Mouse (Mus musculus) thymus, postnatal 0 days (tissue): ENCODE measurements at regions not wholly inside any gene's neighbourhood (a gene's known extent, or its start where the extent isn't known, plus 50 kb on each side); places are given as distances from the start of the nearest gene placed in this dataset.
"Not testable (repeated sequence)": the region's sequence is repeated elsewhere in the genome, so short reads cannot be mapped to it uniquely, and the experiment has no call there.

ENCODE experiments used
- DNase-seq: peaks from one replicate; pipeline ENCODE4 v3.0.0-alpha.2; 2015; ENCODE audit warnings: low spot score

DNA sequence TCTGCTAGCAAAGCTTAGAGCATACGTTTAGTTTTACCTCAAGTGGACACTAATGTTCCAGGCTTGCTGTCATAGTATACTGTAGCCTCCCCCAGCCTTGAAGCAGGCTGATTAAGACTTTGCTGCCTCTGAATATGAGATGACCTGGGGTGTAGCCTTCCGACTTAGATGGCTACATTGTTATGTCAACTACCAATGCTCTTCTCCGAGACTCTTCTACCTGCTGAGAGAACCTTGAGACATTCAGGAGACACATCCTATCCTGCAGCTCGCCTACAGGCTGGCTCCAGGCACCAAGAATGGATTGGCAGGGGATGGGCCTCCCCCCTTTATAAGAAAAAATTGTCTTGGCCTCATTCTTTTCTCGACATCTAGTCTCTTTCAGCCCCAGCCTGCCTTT is 379.0 kb upstream of the Ptger4 start:
- no peak for DNase-seq

DNA sequence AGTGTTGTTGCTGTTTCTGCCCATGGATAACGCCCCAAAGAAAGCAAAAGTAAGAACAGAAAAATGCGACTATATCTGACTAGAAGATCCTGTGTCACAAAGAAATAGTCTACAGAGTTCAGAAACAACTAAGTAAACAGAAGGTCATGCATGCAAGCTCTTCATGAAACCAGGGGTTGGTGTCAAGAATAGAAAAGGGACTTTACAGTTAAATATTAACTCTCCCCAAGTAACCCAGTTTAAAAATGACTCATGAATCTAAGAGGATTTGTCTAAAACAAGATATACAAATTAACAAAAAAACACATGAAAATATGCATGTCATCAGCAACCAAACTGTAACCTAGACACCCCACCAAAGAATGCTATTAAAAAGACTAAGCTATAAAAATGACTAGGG is 381.4 kb upstream of the Ptger4 start:
- no peak for DNase-seq

DNA sequence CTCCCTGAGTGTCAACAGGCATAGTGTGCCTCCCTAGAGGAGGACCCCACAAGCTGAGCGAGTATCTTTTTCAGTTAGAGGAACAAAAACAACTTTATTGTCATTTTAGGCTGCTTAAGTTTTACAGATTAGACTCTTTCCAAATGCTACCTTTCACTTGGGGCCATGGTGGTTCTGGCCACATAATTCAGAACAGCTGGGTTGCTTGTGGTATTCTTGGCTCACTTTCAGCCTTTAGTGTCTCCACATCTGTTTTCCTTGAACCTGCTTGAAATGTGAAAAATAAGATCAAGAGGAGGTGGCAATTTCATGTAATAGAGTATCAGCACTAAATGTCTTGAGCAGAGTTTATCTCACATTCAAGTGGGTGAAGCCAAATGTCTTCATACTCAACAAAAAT is 402.7 kb upstream of the Ptger4 start:
- DNase-seq, result no peak

DNA sequence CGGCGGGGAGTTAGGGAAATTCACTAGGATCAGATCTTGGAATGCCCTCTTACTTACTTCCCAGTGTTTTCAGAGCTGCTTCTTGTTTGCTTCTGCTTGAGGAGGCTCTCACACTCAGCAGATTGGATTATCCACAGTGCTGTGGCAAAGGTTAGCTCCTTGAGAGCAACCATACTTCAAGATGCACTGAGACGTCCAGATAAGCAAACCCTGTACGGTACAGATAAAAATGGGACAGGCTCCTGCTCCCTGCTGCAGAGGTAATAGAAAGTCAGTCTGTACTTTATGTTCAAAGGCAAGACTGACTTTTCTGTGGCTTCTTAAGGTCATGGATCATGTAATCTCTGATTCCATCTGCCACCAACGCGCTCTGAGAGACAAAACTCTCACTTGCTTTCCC is 414.8 kb upstream of the Ptger4 start:
- DNase-seq, result no peak

DNA sequence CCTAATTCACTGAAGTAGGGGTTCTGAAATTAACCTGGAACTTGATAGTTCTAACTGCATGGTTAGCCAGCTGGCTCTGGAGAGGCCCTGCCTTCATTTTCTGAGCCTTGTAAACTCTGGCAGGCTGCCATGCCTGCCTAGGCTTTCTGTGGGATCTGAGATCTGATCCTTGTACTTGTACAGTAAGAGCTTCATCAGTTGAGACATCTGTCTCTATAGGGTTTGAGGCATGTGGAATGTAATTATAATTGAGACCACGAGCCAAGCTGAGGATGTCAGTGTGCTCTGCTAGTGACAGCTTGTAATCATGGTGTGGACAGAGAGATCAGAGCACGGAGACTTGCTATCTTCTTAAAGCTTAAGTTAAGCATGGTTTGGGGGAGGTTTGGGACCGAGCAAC is 416.8 kb upstream of the Ptger4 start:
- DNase-seq, result no peak

DNA sequence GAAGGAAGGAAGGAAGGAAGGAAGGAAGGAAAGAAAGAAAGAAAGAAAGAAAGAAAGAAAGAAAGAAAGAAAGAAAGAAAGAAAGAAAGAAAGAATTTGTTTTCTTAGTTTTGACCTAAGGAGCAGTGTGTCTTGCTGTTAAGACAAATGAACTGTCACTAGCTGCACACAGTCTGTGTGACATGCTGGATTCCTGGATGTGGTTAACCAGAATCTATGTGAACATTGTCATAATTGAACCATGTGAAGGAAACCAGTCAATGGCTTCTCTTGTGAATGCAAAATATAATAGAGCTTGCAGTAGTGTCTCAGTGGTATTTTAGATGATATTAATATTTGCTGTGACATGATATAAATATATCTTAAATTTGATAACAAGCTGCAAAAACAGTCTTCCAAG is 427.8 kb upstream of the Ptger4 start:
- peak; percentile 42 for DNase-seq

DNA sequence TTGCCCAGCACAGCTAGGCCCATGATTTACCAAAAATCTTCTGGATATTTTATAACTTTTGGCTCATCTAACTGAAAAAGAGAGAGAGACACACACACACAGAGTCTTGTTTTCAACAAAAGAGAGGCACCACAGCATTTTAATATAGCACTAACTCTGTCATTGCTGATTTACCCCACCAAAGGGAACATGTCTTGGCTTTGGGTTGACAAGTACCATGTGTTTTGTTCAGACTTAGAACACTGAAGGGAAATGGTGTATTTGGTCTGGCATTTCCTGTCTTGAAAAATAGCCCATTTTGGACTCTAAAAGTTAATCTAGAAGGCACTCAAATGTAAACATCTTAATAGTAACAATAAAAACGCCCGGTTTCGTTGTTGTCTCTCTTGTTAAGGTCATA is 432.7 kb upstream of the Ptger4 start:
- no peak for DNase-seq

DNA sequence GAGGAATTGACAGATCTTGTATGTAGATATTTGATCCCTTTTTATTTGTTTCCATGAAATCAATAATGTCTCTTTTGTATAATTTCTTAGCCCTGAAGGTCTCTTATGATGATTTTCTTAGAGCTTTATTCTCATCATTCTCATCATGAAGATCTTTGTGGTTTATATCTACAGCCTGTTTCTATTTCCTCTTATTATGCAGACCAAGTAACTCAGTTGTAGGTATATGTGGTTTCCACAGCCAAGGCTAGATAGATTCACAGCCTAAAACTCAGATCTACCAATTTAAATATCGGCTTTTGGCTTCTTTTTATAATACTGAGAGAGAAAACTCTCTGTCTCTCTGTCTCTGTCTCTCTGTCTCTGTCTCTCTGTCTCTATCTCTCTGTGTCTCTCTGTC is 449.8 kb upstream of the Ptger4 start:
- no peak for DNase-seq

DNA sequence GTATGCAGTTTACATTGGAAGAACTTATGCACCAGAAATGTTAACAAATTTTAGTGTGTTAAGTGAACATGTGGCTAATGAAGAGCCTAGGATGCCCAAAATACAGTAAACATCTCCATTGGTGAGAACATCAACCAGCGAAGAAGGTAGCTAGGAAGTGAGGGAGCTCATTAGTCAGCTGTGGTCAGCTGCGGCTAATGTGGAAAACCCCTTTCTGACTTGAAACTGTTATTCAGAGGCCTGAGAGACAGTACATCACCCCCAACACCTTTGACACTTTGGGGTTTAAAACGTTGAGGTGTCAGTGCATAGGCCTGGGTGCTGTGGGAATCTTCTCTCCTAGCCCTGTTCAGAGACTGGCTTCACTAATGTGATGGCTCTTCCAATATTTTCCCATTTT is 451.0 kb upstream of the Ptger4 start:
- no peak for DNase-seq

DNA sequence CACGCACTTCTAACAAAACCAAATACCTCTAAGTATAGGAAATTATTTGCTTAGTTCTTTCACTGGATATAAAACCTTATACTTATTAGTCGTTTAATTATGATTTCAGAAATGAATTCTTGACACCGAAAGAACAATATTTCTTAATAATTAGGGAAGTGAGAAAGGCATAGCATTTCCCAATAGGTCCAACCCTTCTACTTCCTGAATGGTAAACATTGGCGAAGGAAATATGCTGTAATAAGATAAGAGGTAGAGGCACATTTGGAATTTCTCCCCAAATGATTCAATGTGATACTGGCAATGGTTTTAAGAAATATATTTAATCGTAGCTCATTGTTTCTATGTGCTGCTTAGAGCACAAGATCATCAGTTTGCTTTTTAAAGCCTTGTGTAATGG is 464.5 kb upstream of the Ptger4 start:
- no peak for DNase-seq

DNA sequence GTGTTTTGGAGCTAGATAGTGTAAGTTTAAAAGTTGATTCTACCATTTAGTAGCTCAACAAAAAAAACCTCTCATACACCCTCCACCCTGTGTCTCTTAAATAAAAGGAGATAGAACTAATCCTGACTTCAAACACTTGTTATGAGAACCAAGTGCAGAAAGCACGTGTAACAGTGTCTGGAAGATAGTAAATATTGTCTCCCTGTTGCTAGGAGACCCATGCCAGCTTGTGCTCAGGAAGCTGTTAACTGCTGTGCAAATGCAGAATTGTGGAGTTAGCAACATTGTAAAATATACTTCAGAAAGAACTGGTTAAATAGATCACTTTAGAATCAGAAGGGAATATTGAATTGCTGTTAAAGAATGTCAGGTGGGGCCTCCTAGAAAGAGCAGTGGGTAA is 496.7 kb upstream of the Ptger4 start:
- no peak for DNase-seq

DNA sequence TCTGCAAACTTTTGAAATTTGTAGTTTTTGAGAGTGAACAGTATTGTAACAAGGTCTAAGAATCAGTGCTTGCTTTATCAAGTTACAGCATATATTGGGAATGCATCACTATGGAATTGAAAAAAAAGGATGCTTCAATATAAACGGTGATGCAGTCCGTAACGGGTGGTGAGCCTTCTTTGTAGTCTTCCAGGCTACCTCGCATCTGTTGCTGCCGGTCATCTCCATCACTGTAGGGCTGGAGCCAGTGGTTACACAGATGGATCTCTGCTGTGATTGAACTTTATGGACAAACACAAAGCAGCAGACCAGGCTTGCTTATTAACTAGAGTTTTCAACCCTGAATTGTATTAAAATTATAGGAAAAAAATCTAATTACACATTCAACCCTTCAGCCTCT is 499.9 kb upstream of the Ptger4 start:
- DNase-seq, result no peak

DNA sequence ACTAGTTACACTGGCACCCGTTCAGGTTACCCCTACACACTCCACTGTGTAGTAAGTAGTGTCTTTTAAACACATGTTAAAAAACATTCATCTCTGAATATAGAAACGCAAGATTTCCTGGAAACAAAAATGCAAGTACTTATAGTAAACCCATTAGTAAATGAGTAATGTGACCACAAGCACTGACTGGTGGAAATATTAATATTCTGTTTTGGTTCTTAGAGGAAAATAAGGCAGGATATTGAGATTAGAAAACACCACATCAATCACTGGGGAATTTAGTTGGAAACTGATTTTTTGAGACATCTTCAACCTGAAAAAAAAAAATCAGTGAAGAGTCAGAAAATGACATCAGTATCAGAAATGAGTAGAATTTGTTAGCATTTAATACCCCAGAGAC is 514.7 kb upstream of the Ptger4 start:
- DNase-seq, result no peak

DNA sequence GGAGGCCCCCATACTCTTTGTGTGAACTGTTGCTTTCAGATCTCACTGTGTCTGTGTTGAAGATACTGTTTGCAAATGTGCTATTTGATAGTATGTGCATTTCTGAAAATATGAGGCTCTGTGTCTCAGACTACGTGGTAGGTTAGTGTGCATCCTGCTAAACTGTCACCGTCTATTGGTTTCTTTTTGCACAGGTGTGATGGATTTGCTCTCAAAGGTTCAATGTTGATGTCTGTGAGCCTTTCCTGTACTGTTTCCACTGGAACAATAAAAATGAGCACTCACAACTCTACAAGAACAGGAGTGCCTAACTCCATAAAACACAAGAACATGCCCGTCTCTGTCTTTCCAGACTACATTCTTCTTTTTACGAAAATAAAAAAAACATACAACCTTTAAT is 518.2 kb upstream of the Ptger4 start:
- no peak for DNase-seq

DNA sequence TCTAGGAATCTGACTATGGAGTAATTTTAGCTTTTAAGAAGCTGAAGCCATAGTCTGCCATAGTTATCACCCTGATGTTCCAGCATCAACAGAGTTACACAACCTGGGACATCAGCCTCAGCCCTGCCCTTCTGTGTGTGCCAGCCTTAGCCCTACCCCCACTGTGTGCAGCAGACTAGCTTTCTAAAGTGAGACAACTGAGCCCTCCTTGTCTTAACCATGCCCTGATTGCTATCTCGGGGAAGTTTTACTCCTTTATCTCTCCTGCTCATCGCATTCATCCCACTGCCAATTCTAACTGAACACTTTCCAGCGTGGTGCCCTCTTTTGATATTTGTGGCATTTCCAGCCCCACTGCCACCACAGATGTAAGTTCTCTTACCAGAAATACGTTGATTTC is 522.5 kb upstream of the Dab2 start:
- DNase-seq, result peak; percentile 21

DNA sequence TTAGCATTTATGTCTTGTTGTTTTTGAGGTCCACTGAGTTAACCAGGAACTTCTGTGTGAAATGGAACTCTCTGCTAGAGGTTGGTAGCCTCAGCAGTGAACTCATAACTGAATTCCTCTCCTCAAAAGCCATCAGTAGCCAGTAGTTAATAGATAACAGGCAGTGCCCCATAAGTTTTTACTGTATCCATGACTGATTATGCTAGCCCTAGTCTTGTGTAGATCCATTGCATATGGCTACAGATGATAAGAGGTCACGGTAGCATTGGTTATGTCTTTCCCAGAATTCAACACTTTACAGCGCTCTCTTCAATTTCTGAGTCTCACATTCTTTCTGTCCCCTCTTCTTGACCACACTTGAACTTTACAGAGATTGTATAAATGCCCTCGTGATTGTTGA is 499.7 kb upstream of the Dab2 start:
- no peak for DNase-seq

DNA sequence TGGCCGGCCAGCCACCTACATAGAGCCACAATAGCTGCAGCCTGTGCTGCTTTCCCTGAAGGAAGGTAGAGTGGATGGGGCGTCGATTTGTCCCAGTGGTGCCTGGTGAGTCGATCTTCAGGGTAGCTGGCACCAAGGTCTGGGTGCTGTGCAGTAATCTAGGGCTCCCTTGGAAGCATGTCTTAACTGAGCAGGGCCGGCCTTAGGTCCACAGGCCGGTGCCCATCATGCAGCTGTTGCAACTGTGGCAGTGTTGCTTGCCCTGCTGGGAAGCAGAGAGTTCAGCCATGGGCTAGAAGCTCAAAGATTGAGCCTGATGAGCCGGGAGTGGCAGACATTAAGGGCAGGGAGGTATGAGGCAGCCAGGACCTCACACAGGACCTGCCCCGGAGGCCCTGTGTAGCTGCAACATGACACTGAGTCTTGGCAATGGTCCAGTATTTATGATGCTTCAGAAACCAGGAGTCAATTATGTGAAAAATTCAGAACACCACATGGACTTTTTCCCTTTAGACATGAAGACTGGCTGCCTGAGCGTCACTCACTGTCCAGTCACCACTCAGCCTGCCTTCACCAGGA is 488.3 kb upstream of the Dab2 start:
- DNase-seq, result no peak

DNA sequence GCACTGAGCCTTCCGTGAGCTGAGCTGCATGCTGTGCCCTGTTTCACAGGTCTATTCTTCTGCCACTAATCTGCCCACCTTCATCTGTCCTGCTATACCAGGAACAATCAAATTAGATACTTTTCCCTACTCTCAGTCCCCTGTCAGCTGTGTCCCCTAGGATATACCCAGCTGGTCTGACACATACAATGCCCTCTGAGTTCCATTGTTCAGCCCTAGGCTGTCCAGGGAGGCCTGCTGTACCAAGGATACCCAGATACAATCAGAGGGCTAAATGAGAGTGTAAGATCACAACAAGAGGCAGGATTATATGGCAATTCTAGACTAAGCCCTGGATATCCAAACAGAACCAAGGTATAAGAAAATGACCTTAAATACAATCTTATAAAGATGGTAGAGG is 487.6 kb upstream of the Dab2 start:
- no peak for DNase-seq

DNA sequence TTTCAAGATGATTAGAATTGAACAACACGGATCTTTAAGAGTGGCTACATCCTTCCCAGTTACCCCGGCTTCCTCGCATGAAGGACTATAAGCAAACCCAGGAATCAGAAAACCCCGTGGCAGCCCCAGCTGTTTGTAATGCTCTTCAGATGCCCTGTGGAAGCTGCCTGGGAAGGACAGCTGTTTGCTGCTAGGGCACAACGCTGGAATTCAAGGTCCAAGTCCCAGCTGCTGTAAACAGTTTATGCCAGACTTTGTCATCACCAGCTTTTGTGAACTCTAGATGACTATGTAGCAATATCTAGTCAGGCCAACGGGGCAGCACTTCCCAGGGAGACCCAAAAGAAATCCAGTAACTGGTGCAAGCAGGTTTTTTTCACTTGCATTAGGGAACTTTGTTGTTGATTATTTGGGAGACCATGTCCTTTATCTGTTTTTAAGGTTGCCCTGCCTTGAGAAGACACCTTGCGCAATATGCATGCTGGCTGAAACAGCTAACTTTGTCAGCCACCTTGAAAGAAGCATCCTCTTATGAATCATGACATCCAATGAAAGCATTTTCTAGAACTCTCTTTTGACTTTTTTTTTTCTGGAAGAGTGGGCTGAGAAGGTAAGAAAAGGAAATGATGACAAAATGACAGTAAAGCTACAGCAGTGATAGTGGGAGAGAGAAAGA is 481.5 kb upstream of the Dab2 start:
- no peak for DNase-seq

DNA sequence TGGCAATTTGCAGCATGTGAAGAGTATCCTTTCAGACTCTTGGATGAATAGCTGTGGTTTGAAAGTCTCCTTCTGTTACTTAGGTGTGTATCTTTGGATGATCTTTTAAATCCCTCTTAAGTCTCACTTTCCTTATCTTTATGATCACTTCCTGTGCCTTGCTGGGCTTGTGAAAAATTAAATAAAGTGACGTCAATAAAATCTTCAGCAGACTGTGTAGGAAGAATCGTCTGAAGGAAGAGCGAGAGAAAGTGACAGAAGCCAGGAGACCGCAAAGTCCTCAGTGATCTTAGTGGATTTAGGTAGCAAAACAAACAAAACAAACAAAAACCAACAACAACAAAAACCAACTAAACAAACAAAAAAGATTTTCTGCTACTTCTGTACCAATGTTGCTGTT is 459.6 kb upstream of the Dab2 start:
- no peak for DNase-seq

DNA sequence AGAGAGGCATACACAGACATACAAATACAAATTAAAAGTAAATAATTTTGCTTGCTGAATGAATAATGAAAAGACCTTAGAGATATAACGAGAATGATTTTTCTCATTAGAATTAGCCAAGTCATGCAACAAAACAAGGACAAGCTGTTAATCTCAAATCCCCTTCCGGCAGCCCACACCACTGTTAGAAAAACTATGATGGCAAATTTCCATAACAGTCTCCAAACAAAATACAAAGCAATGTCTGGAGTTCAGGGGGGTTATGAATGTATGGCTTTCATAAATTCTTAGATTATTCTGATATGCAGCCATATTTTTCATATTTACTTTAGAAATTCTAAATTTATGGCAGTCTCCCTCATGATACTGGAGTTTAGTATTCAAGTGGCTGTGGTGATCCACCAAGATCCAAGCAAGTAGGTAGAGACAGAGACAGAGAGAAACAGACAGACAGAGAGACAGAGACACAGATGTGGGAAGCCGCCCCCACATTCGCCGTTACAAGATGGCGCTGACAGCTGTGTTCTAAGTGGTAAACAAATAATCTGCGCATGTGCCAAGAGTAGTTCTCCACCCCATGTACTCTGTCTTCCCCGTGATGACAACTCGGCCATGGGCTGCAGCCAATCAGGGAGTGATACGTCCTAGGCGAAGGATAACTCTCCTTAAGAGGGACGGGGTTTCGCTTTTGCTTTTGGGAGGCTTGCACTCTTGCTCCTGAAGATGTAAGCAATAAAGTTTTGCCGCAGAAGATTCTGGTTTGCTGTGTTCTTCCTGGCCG is 458.0 kb upstream of the Dab2 start:
- DNase-seq, result not testable (repeated sequence)

DNA sequence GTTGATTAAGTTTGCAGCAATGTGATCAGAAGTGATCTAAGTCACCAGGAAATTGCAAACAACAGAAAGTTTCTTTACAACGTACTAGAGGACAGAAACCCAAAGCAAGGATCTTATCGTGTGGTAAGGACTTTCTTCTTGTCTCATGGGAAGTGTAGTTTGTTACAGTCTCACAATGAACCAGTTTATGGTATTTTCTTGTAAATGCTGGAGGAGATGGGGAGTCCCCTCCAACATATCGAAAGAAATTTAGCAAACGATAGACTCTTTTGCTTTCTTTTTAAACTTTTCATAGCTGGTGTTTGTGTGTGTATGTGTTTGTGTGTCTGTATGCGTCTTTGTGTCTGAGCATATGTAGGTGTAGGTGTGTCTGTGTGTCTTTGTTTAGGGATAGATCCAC is 453.0 kb upstream of the Dab2 start:
- DNase-seq, result no peak
